Mouse (Mus musculus) ES-Bruce4 (cell line): ENCODE results near the gene Dennd4a.

Source experiments
- EP300 ChIP-seq: IDR thresholded peaks from 2 replicates; pipeline ENCODE4 v1.6.1; 2011; ENCODE audit warnings: low read depth, low read length; ENCODE audit not compliant: insufficient read depth
- POLR2A ChIP-seq: IDR thresholded peaks from one replicate; pipeline ENCODE4 v1.8.1; 2011; ENCODE audit warnings: low read length; ENCODE audit not compliant: insufficient read depth

DNA sequence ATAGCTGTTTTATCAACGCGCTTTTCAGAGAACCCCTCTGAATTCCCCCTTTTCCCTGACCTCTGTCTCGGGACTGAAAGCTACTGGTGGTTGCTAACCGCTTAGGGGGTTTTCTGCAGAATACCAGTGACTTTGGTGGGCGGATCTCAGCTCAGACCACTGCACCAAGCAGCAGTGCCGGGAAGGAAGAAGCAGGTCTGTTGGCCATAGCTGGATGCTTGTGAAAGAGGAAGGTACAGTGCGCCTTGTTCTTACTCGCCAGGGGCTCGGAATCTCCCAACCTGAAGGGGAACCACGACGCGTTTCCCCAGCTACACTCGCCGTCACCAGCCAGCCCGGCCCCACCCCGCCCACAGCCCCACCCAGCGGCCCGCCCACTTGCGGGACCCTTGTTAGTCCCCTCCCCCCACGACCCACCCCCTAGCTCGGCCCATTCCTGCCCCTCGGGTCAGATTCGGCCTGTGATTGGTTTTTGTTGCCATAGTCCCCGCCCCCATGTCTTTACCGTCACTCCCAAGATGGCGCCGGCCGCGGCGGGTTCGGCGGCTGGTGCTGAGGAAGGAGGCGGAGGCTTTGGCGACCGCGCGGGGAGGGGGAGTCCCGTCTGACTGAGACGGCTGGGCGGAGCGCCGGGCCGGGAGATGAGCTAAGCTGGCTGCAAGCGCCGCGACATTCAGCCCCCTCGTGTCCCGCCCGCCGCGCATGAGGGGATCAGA lies at the start of gene Dennd4a:
- TF ChIP-seq POLR2A (no peak), EP300 (no peak)
